Mouse (Mus musculus) C2C12 (cell line): ENCODE results near the gene Hjurp. TPM values are rescaled to one million over a fixed set of nuclear protein-coding genes. Genes with fewer than 3 reads are reported as not detected.

ENCODE experiments used
- H3K27me3 ChIP-seq: one replicate; pipeline ENCODE4 v1.6.1; 2011; ENCODE audit not compliant: control insufficient read depth, insufficient read depth, insufficient read length
- H3K36me3 ChIP-seq: one replicate; pipeline ENCODE4 v1.6.1; 2011; ENCODE audit not compliant: control insufficient read depth, insufficient read depth
- H3K4me3 ChIP-seq: one replicate; pipeline ENCODE4 v1.5.1; 2011; ENCODE audit warnings: mild to moderate bottlenecking, control low read depth; ENCODE audit not compliant: poor library complexity, insufficient read depth, severe bottlenecking
- H3K79me2 ChIP-seq: one replicate; pipeline ENCODE4 v1.6.1; 2011; ENCODE audit not compliant: control insufficient read depth, insufficient read depth
- H3K79me3 ChIP-seq: one replicate; pipeline ENCODE4 v1.6.1; 2011; ENCODE audit warnings: low read depth, control low read depth
- H3ac ChIP-seq: one replicate; pipeline ENCODE3; 2011; ENCODE audit warnings: low read depth; ENCODE audit not compliant: control insufficient read depth, insufficient read length
- CEBPB ChIP-seq: IDR thresholded peaks from one replicate; pipeline ENCODE4 v1.6.1; 2011; ENCODE audit warnings: low read depth, mild to moderate bottlenecking, control low read depth, moderate library complexity
- CTCF ChIP-seq: IDR thresholded peaks from one replicate; pipeline ENCODE4 v1.5.1; 2011; ENCODE audit not compliant: control insufficient read depth, insufficient read depth, insufficient read length
- FOSL1 ChIP-seq: IDR thresholded peaks from one replicate; pipeline ENCODE4 v1.8.0; 2011; ENCODE audit warnings: mild to moderate bottlenecking, low read length; ENCODE audit not compliant: poor library complexity, insufficient read depth, severe bottlenecking
- MAX ChIP-seq: IDR thresholded peaks from one replicate; pipeline ENCODE4 v1.6.1; 2011; ENCODE audit warnings: mild to moderate bottlenecking, control low read depth
- MYOD1 ChIP-seq: IDR thresholded peaks from one replicate; pipeline ENCODE4 v1.6.1; 2011; ENCODE audit warnings: low read depth; ENCODE audit not compliant: control insufficient read depth, insufficient read length
- MYOG ChIP-seq: IDR thresholded peaks from one replicate; pipeline ENCODE4 v1.6.1; 2011; ENCODE audit not compliant: control insufficient read depth, insufficient read length; ENCODE audit errors: extremely low read depth
- USF1 ChIP-seq: IDR thresholded peaks from one replicate; pipeline ENCODE4 v1.6.1; 2011; ENCODE audit warnings: low read depth, mild to moderate bottlenecking, control low read depth, moderate library complexity
- polyA plus RNA-seq: library from polyadenylated mRNA; unstranded; fragments of >200 nt; fragmentation: generic; extraction: Trizol; gene quantifications from one replicate; pipeline ENCODE4 v1.2.1, GENCODE M21; 2012; ENCODE audit warnings: missing spikeins

Hjurp gene
- polyA plus RNA-seq, 1 experiment = 54.4 TPM

DNA sequence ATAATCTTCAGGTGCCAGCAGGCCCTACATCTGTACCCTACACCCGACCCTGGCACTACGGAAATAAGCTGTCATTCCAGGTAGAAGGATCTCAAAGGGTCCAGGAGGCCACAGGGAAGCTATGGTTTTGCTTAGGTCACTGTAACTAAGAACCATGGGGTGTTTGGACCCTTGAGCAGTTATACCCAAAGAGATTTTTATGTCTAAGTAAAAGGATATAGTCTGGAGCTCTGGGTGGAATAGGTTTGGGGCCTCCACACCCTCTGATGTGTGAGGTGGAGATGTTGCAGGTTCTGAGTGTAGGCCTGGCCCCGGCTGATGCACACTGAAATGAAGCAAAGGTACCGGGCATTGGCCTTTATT, 43.2 kb downstream of the Hjurp start:
- H3ac ChIP-seq = no peak overlapping the region
- TF ChIP-seq USF1 = no peak
- no peak for TF ChIP-seq CTCF
- TF ChIP-seq MYOG = no peak
- TF ChIP-seq FOSL1 = no peak
- no peak for TF ChIP-seq MAX
- TF ChIP-seq MYOD1 = no peak
- TF ChIP-seq CEBPB = no peak
- H3K4me3 ChIP-seq = no peak overlapping the region
- H3K79me2 ChIP-seq = no peaks in the 10 kb centered on the region
- peaks cover 54% of the 10 kb centered on the region for H3K27me3 ChIP-seq
- no peaks in the 10 kb centered on the region for H3K79me3 ChIP-seq
- no peaks in the 10 kb centered on the region for H3K36me3 ChIP-seq

DNA sequence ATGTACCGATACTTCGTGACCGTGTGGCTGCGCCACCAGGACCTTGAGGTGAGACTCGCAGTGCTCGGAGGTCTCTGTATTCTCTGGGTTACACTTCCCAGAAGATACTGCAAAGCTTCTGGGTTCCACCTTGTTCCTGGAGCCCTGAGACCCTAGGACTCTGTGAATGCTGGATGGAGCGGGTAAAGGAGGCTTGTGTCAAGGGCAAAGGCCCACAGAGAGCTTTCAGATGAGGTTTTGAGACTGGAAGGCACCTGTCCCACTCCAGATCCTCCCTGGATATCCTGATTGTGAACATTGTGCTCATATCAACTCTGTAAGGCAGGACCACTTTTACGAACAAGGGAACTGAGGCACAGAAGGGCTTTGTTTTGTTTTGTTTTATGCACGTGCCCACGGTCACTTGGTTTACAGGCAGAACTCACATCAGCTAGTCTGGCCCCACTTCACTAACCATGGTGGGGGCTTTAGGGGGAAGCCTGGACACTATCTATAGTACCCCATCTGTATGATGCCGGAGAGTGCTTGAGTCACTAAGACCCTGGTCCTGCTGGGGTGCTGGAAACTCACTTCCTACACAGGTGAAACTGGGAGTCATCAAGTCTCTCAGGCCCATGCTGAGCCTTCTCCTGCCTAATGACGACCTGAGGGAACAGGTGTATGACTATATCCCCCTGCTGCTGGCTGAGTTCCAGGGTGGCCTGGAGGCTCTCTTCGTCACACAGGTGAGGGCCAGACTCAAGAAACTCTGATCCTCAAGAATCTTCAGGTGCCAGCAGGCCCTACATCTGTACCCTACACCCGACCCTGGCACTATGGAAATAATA, 43.8 kb downstream of the Hjurp start:
- H3K36me3 ChIP-seq = no peaks in the 10 kb centered on the region
- H3ac ChIP-seq = no peak overlapping the region
- H3K27me3 ChIP-seq = peaks cover 48% of the 10 kb centered on the region
- TF ChIP-seq MAX (no peak), MYOD1 (no peak), CEBPB (no peak), FOSL1 (no peak), MYOG (no peak), USF1 (no peak), CTCF (no peak)
- no peaks in the 10 kb centered on the region for H3K79me2 ChIP-seq
- no peak overlapping the region for H3K4me3 ChIP-seq
- H3K79me3 ChIP-seq = no peaks in the 10 kb centered on the region

DNA sequence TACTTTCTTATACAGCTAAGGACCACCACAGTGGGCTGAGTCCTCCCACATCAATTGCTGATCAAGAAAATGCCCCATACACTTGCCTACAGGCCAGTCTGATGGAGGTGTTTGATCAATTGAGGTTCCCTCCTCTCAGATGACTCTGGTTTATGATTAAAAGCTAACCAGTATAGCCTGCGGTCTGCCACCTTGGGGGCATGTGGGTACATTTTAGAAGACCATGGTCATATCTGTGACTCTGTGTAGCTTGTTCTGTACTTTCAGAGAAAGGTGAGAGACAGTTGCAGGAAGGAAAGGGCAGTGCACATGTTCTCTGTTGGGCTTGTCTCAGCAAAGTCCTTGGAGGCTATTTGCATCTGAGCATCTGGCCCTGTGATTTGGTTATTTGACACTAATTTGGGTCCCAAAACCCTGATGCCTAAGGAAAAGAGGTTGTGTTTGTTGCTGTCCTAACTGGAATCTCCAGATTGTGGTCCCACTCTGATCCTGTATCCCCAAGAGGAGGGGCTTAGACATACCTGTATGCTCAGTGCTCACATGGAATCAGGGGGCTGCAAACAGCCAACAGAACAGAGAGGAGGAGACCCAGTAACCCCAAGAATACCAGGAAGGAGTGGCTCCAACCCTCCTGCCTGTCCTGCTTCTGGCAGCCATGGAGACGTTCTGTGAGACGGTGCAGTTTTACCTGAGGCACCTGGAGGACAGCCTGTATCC, 44.6 kb downstream of the Hjurp start:
- H3K4me3 ChIP-seq = no peak overlapping the region
- TF ChIP-seq CTCF = no peak
- no peak for TF ChIP-seq USF1
- no peak for TF ChIP-seq MYOD1
- TF ChIP-seq FOSL1 = no peak
- TF ChIP-seq CEBPB = no peak
- TF ChIP-seq MYOG = no peak
- no peak for TF ChIP-seq MAX
- no peaks in the 10 kb centered on the region for H3K36me3 ChIP-seq
- H3K79me2 ChIP-seq = no peaks in the 10 kb centered on the region
- no peak overlapping the region for H3ac ChIP-seq
- H3K79me3 ChIP-seq = no peaks in the 10 kb centered on the region
- H3K27me3 ChIP-seq = peaks cover 46% of the 10 kb centered on the region

DNA sequence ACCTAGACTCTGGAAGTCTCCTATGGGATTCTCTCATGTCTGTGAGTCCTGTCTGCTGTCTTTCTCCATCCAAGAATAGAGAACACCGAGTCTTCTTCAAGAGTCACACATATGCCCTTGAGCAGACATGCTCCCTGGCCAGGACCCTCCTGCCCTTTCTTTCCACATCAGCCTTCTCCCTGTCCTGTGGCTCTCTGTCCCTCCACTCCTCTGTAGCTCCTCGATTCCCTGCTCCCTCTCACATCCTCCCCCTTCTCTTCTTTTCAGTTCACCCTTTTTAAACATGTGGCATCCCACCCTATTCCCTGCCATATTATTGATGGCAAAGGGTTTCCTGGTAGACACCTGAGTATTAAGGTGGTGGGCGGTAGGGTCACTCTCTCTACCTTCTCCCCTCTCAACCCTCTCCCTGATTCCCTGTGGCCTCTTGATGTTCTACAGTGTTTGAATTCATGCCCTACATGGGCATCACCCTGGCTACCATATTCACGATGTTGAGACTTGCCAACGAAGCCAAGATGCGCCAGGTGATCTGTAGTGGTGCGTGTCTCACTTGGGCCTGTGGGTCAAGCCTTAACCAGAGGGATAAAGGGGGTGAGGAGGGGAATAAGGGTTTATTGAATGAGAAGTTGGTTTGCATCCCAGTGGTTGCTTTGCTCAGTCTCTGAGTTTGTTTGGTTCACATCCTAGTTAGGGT, 45.5 kb downstream of the Hjurp start:
- Histone ChIP-seq H3K27me3 (peaks cover 43% of the 10 kb centered on the region), H3K36me3 (no peaks in the 10 kb centered on the region), H3ac (no peak overlapping the region), H3K79me2 (no peaks in the 10 kb centered on the region), H3K79me3 (no peaks in the 10 kb centered on the region), H3K4me3 (no peak overlapping the region)
- TF ChIP-seq FOSL1 (no peak), CTCF (no peak), MAX (no peak), MYOG (no peak), MYOD1 (no peak), USF1 (no peak), CEBPB (no peak)

DNA sequence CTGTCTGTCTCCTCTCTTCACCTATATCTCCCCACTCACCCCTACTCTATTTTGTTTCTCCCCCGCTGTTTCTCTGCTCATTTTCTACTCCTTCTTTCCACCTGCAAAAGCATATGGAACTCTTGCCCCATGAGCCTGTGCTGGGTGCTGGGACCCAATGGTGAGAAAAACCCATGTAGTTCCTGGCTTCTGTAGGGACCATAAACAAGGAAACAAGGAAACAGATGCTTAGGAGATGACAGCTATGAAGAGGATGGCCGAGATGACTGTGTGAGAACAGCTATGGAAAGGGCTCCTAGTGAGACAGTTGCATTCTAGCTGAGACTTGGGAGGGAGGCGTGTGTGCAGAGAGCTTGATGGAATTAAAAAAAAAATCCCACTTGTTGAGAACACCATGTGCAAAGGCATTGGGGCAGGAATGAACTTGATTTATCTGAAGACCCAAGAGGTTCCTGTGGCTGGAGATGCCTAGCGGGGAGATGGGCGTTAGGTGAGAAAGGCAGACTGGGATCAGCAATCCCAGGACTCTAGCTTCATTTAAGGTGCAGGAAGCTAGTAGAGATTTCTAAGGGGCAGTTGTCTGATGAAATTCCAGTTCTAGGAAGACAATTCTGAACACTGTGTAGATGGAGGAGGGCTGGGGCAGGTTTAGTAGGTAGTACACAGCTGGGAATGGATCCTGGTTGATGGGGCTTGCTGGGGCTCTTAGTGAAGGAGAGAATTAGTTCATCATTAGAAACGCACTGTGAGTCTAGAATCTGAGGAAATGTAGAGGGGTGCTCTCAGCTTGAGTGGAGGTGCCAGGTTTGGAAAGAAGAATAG, 46.2 kb downstream of the Hjurp start:
- TF ChIP-seq USF1 (no peak), MYOG (no peak), MYOD1 (no peak), FOSL1 (no peak), CEBPB (no peak), MAX (no peak), CTCF (no peak)
- H3K79me3 ChIP-seq = no peaks in the 10 kb centered on the region
- no peaks in the 10 kb centered on the region for H3K36me3 ChIP-seq
- H3K79me2 ChIP-seq = no peaks in the 10 kb centered on the region
- no peak overlapping the region for H3ac ChIP-seq
- peaks cover 37% of the 10 kb centered on the region for H3K27me3 ChIP-seq
- no peak overlapping the region for H3K4me3 ChIP-seq
